Mouse (Mus musculus): Measurements from ENCODE around the gene Il1r1.
"Not testable (repeated sequence)": the region's sequence is repeated elsewhere in the genome, so short reads cannot be mapped to it uniquely, and the experiment has no call there.

Gene Il1r1

DNA sequence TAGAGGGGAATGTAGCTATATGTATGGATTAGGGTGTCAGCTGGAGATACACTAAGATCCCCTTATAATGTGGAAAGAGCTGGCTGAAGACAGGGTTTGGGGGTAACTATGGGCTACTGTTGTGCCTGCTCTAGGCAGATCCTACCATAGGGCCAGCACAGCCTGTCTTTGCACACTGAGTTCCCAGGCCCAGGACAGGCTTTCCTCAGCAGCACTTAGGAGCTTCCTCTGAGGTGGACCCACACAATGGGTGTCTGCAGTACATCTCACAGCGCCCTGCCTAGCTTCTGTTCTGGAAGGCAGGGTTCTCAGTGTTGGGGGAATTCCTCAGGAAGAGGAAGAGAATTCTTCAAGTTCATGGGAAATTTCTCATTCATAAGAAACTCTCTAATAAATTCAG, 48.6 kb downstream of the Il1r1 start:
- DNase-seq: no peak

- DNase-seq: no peak
Measured at GRCm38 (mm10) chr1:40275285-40276013, 50.6 kb downstream of the Il1r1 start.

- no peak for DNase-seq
Measured at GRCm38 (mm10) chr1:40277944-40278343, 53.1 kb downstream of the Il1r1 start.

DNA sequence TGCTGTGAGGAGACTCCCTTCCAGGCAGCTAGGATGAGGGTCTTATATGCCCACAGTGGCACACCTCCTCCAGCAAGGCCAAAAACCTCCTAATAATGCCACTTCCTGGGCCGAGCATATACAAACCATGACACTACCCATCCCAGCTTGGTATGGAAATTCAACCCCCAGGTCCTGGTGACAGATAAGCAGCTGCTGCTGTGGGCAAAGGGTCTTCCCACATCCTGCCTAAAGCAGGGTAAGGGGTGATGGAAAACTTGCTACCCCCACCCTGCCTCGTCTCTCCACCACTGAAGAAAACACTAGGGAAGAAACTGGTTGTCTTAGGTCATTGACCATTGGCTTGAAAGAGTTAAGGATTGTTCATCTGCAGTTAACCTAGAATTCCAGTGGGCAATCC, 53.8 kb downstream of the Il1r1 start:
- DNase-seq: no peak

- DNase-seq: no peak
Measured at GRCm38 (mm10) chr1:40279182-40279743, 54.4 kb downstream of the Il1r1 start.

- no peak for DNase-seq
Measured at GRCm38 (mm10) chr1:40281950-40282349, 57.1 kb downstream of the Il1r1 start.

GRCm38 (mm10) chr1:40282394-40282793, 57.5 kb downstream of the Il1r1 start:
- DNase-seq: no peak

DNA sequence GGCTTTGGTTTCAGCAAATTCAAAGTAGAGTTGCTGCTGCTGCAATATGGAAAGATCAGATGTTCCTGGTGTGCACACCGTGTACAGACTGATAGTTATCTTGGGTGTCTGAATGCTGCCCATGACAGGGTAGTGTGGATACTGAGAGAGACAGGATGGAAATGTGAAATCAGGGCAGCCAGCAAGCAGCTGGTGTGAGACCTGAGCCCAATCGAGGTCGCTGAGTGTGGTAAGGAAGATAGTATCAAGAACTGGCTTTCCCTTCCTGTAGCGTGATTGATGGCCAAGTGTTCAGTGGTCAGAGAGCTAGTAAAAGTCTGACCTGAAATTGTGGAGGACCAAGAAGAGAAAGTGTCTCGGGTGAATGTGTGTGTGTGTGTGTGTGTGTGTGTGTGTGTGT, 59.1 kb downstream of the Il1r1 start:
- DNase-seq: no peak

- no peak for DNase-seq
Measured at GRCm38 (mm10) chr1:40290489-40291255, 65.8 kb downstream of the Il1r1 start.

GRCm38 (mm10) chr1:40292231-40292630, 67.4 kb downstream of the Il1r1 start:
- DNase-seq: no peak

DNA sequence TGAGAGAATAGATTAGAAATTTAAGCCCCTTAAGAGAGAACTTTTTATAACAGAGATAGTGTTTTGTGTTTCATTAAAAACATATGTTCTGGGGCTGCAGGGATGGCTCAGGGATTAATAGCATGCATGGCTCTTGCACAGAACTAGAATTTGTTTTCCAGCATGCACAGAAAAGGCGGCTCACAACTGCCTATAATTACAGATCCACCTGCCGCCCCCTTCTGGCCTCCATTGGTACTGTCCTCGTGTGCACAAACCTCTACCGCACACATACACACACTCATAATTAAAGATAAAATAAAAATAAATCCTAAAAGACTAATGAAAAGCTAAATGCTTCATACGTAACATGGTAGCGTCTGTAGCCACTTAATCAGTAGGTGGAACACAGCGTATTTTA, 69.0 kb downstream of the Il1r1 start:
- peak; percentile 34 to 43 for DNase-seq

DNA sequence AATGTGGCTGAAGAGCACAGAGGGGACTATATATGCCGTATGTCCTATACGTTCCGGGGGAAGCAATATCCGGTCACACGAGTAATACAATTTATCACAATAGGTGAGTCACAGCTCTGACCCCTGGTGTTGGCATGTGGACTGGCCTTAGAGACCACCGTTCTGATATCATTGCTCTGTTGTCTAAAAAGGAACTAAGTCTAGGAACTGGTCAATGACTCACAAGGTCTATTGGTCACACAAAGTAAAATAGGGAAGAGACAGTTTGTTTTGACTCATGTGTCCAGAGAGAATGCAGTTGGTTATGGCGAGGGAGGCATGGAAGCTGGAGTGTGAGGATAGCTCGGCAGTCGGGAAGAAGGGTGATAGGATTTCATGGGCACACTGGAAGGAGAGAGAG, 69.9 kb downstream of the Il1r1 start:
- no peak for DNase-seq

DNA sequence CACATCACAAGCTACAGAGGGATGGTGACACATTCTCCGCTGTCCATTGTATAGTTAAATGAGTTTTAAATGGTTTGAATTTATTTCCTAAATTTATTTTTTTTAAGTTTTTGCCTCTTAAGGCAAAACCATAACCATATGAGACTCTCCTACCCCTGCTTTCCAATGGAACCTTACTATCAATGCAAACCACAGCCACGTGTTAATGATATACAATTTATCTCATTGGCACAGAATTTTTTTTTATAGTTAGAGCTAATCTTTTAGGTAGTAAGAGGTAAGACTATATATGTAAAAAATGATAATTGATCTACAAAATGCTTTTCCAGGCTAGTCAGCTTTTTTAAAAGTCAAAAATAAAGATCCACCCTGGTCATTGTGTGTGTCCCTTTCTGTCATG, 73.2 kb downstream of the Il1r1 start:
- DNase-seq: no peak

- no peak for DNase-seq
Measured at GRCm38 (mm10) chr1:40303179-40303866, 78.4 kb downstream of the Il1r1 start.

DNA sequence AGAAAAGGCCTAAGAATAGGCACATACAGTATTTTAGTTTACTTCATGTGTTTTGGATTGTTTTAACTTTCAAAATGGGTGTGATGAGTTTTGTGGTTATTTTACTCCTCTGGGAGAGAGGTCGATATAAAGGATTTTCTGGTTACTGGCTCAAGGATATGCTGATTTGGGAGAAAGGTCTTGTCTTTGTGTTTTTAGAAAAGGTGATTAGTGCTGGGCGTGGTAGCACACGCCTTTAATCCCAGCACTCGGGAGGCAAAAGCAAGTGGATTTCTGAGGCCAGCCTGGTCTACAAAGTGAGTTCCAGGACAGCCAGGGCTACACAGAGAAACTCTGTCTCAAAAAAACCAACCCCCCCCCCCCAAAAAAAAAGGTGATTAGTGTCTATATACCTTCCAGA, 79.4 kb downstream of the Il1r1 start:
- DNase-seq: not testable (repeated sequence)

- DNase-seq: peak; percentile 24 to 27
Measured at GRCm38 (mm10) chr1:40306111-40306510, 81.2 kb downstream of the Il1r1 start.

- DNase-seq: no peak
Measured at GRCm38 (mm10) chr1:40311123-40311522, 86.2 kb downstream of the Il1r1 start.

DNA sequence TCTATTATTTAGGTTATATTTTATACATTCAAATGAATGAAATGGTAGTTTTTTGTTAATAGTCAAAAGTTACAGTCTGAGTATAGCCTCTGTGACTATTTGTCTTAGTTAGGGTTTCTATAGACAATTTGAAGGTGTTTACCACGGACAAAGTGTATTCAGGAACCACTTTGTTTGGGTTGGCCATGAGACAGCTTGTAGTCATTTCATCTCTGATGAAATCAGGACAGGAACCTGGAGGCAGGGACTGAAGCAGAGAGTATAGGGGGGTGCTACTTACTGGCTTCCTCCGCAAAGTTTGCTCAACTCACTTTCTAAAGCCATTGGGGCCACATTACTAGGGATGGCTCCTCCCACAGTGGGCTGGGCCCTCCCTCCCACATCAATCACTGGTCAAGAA, 86.7 kb downstream of the Il1r1 start:
- no peak for DNase-seq

GRCm38 (mm10) chr1:40314016-40314415, 89.1 kb downstream of the Il1r1 start:
- no peak for DNase-seq

- DNase-seq: no peak
Measured at GRCm38 (mm10) chr1:40317657-40318056, 92.8 kb downstream of the Il1r1 start.

GRCm38 (mm10) chr1:40321824-40322223, 96.9 kb downstream of the Il1r1 start:
- DNase-seq: no peak

DNA sequence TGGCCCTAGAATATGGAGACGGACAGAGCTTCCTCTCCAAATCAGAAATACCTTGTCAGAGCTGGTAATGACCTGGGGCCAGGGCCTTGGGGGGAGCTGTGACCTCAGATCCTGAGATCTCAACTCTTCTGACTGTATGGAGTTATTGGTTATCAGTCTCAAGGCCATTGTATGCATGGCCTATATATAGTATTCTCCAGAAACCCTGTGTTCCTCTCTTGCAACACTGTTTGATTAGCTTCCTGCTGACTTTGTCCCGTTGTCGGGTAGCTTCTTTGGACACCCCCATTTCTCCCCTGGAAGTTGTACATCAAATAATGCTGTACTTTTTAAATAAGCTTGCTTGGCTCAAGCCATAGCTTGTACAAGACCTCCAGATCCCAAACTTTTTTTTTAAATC, 97.7 kb downstream of the Il1r1 start:
- DNase-seq: no peak

GRCm38 (mm10) chr1:40324457-40324856, 99.6 kb downstream of the Il1r1 start, which contains the start of gene Il1rl2:
Gene Il1rl2, plus strand, starts transcription at chr1:40324610.
- peak; percentile 15 to 19 for DNase-seq
